Comparison of ENCODE assay signal across 8 mouse cellular contexts in the genomic region with DNA sequence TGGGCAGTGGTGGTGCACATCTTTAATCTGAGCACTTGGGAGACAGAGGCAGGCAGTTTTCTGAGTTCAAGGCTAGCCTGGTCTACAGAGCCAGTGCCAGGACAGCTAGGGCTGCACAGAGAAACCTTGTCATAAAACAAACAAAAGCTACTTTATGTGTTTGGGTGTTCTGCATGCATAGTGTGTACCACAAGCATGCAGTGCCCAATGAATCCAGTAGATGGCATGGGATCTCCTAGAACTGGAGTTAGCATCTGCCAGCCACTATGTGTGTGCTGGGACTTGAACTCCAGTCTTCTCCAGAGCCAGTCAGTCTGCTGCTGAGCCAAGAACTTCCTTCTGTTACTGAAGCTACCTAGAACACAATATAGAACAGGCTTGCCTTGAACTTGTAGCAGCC. TPM values are rescaled to one million over a fixed set of nuclear protein-coding genes. Genes with fewer than 3 reads are reported as not detected.
DNase-seq lines count a peak whose midpoint lies in the region; ATAC-seq lines count a peak whose summit lies in the region.

No protein-coding gene starts in this region.

- H3K4me1 ChIP-seq in embryonic facial prominence, embryonic 10.5 days = peaks cover 46% of the 10 kb centered on the region
- H3K4me1 ChIP-seq in hindbrain, embryonic 15.5 days (replicated peaks) = peaks cover 57% of the 10 kb centered on the region
- peaks cover 39% of the 10 kb centered on the region for H3K4me1 ChIP-seq in liver, embryonic 16.5 days (ENCODE audit: control insufficient read depth, low read depth, low read length)

- ATAC-seq in hindbrain, embryonic 15.5 days (ENCODE audit: low FRiP score, low read depth) = no peak
- ATAC-seq in liver, embryonic 16.5 days (ENCODE audit: low read depth) = no peak
- peak; percentile 36; the same call in 1 of the 2 replicates for ATAC-seq in neutrophil, adult 5-6 weeks (ENCODE audit: extremely low read depth, insufficient number of reproducible peaks, low FRiP score, poor library complexity, severe bottlenecking)

- peak overlapping the region; percentile 86 for H3K4me2 ChIP-seq in hindbrain, embryonic 15.5 days
- H3K4me2 ChIP-seq in liver, embryonic 16.5 days (ENCODE audit: low read depth, low read length) = peak overlapping the region; percentile 100

- H3K4me3 ChIP-seq in embryonic facial prominence, embryonic 10.5 days = peak overlapping the region; percentile 99
- peak overlapping the region; percentile 75 for H3K4me3 ChIP-seq in hindbrain, embryonic 15.5 days
- H3K4me3 ChIP-seq in liver, embryonic 16.5 days (ENCODE audit: low read depth, low read length) = peak overlapping the region; percentile 76; the same call in 1 of the 2 replicates

- peak; percentile 71 for DNase-seq in testis, postnatal 10 days (ENCODE audit: low spot score)
- no peak for DNase-seq in testis, postnatal 14 days (ENCODE audit: low spot score)
- DNase-seq in embryonic facial prominence, embryonic 10.5 days (ENCODE audit: low spot score) = peak; percentile 50
- DNase-seq in adrenal gland, adult 2 months = no peak
- DNase-seq in layer of hippocampus, adult 18-20 months (ENCODE audit: low spot score in 2 of 2) = no peak

- peak overlapping the region; percentile 74 for H3K9ac ChIP-seq in hindbrain, embryonic 15.5 days
- H3K9ac ChIP-seq in liver, embryonic 16.5 days (ENCODE audit: low read depth, low read length) = no peak overlapping the region

- H3K27ac ChIP-seq in embryonic facial prominence, embryonic 10.5 days (replicated peaks) = no peak overlapping the region
- 0 out of 2 replicates have a peak overlapping the region, but pooled peaks have one; percentile 98 for H3K27ac ChIP-seq in hindbrain, embryonic 15.5 days (replicated peaks)
- no peak overlapping the region for H3K27ac ChIP-seq in liver, embryonic 16.5 days (ENCODE audit: low read length)

- H3K27me3 ChIP-seq in embryonic facial prominence, embryonic 10.5 days (replicated peaks; ENCODE audit: low read depth, poor library complexity, severe bottlenecking) = no peaks in the 10 kb centered on the region
- H3K27me3 ChIP-seq in hindbrain, embryonic 15.5 days = no peaks in the 10 kb centered on the region
- H3K27me3 ChIP-seq in liver, embryonic 16.5 days (ENCODE audit: control insufficient read depth, insufficient read depth, low read depth, low read length) = no peaks in the 10 kb centered on the region

- H3K36me3 ChIP-seq in embryonic facial prominence, embryonic 10.5 days (replicated peaks) = peaks cover 61% of the 10 kb centered on the region
- H3K36me3 ChIP-seq in hindbrain, embryonic 15.5 days = peaks cover 37% of the 10 kb centered on the region
- peaks cover 28% of the 10 kb centered on the region for H3K36me3 ChIP-seq in liver, embryonic 16.5 days (ENCODE audit: control insufficient read depth, insufficient read depth)

- no peaks in the 10 kb centered on the region for H3K9me3 ChIP-seq in embryonic facial prominence, embryonic 10.5 days
- no peaks in the 10 kb centered on the region for H3K9me3 ChIP-seq in hindbrain, embryonic 15.5 days
- no peaks in the 10 kb centered on the region for H3K9me3 ChIP-seq in liver, embryonic 16.5 days (replicated peaks; ENCODE audit: control insufficient read depth, low read length)

RNA-seq across cellular contexts. Expression of gene Dvl2, which starts 1.5 kb away (rescaled TPM):
- polyA plus RNA-seq in embryonic facial prominence, embryonic 10.5 days (2016; fragmentation: Nextera tagmentation; extraction: Ambion mirVana) = 59.0 and 59.8 TPM in 2 replicates
- polyA plus RNA-seq in hindbrain, embryonic 15.5 days (2015; fragmentation: Nextera tagmentation; extraction: Ambion mirVana) = 26.4 and 28.7 TPM in 2 replicates
- 4.4 and 5.1 TPM in 2 replicates for polyA plus RNA-seq in liver, embryonic 16.5 days (2015; fragmentation: Nextera tagmentation; extraction: Ambion mirVana)
- 41.0 and 41.7 TPM in 2 replicates for total RNA-seq in neutrophil, adult 5-6 weeks (2017)
- total RNA-seq in adrenal gland, adult 2 months (2021) = 10 to 100 TPM; 11.2 to 12.2 TPM
- polyA plus RNA-seq in adrenal gland, adult 2 months (2012; rRNA removed) = 20.2 and 22.2 TPM in 2 replicates
- total RNA-seq in layer of hippocampus, adult 18-20 months (2021) = 10 to 100 TPM; 33.0 to 38.7 TPM

RNA-seq across cellular contexts. Expression of gene Phf23, which starts 6.3 kb away (rescaled TPM):
- polyA plus RNA-seq in embryonic facial prominence, embryonic 10.5 days (2016; fragmentation: Nextera tagmentation; extraction: Ambion mirVana) = 96.5 and 98.3 TPM in 2 replicates
- polyA plus RNA-seq in hindbrain, embryonic 15.5 days (2015; fragmentation: Nextera tagmentation; extraction: Ambion mirVana) = 56.1 and 62.2 TPM in 2 replicates
- 17.5 and 18.2 TPM in 2 replicates for polyA plus RNA-seq in liver, embryonic 16.5 days (2015; fragmentation: Nextera tagmentation; extraction: Ambion mirVana)
- 74.4 and 80.3 TPM in 2 replicates for total RNA-seq in neutrophil, adult 5-6 weeks (2017)
- total RNA-seq in adrenal gland, adult 2 months (2021) = 10 to 100 TPM; 52.2 to 57.6 TPM
- polyA plus RNA-seq in adrenal gland, adult 2 months (2012; rRNA removed) = 9.7 and 19.0 TPM in 2 replicates
- 10 to 100 TPM; 50.3 TPM for total RNA-seq in layer of hippocampus, adult 18-20 months (2021)

RNA-seq across cellular contexts. Expression of gene Gabarap, which starts 10.9 kb away (rescaled TPM):
- polyA plus RNA-seq in embryonic facial prominence, embryonic 10.5 days (2016; fragmentation: Nextera tagmentation; extraction: Ambion mirVana) = 317 and 331 TPM in 2 replicates
- 561 and 571 TPM in 2 replicates for polyA plus RNA-seq in hindbrain, embryonic 15.5 days (2015; fragmentation: Nextera tagmentation; extraction: Ambion mirVana)
- 255 and 280 TPM in 2 replicates for polyA plus RNA-seq in liver, embryonic 16.5 days (2015; fragmentation: Nextera tagmentation; extraction: Ambion mirVana)
- total RNA-seq in neutrophil, adult 5-6 weeks (2017) = 397 and 455 TPM in 2 replicates
- 100 to 1,000 TPM; 487 to 580 TPM for total RNA-seq in adrenal gland, adult 2 months (2021)
- 226 and 315 TPM in 2 replicates for polyA plus RNA-seq in adrenal gland, adult 2 months (2012; rRNA removed)
- 100 to 1,000 TPM; 238 to 240 TPM for total RNA-seq in layer of hippocampus, adult 18-20 months (2021)

RNA-seq across cellular contexts. Expression of gene Acadvl, which starts 13.3 kb away (rescaled TPM):
- 42.2 and 46.3 TPM in 2 replicates for polyA plus RNA-seq in embryonic facial prominence, embryonic 10.5 days (2016; fragmentation: Nextera tagmentation; extraction: Ambion mirVana)
- 58.0 and 62.2 TPM in 2 replicates for polyA plus RNA-seq in hindbrain, embryonic 15.5 days (2015; fragmentation: Nextera tagmentation; extraction: Ambion mirVana)
- 127 and 138 TPM in 2 replicates for polyA plus RNA-seq in liver, embryonic 16.5 days (2015; fragmentation: Nextera tagmentation; extraction: Ambion mirVana)
- 45.2 and 46.7 TPM in 2 replicates for total RNA-seq in neutrophil, adult 5-6 weeks (2017)
- total RNA-seq in adrenal gland, adult 2 months (2021) = 100 to 1,000 TPM; 426 to 754 TPM
- 171 and 186 TPM in 2 replicates for polyA plus RNA-seq in adrenal gland, adult 2 months (2012; rRNA removed)
- 10 to 100 TPM; 56.4 to 67.1 TPM for total RNA-seq in layer of hippocampus, adult 18-20 months (2021)

RNA-seq across cellular contexts. Expression of gene Dlg4, which starts 14.9 kb away (rescaled TPM):
- 12.6 and 13.2 TPM in 2 replicates for polyA plus RNA-seq in embryonic facial prominence, embryonic 10.5 days (2016; fragmentation: Nextera tagmentation; extraction: Ambion mirVana)
- polyA plus RNA-seq in hindbrain, embryonic 15.5 days (2015; fragmentation: Nextera tagmentation; extraction: Ambion mirVana) = 23.8 and 24.1 TPM in 2 replicates
- polyA plus RNA-seq in liver, embryonic 16.5 days (2015; fragmentation: Nextera tagmentation; extraction: Ambion mirVana) = 0.40 and 0.53 TPM in 2 replicates
- 2.4 and 2.9 TPM in 2 replicates for total RNA-seq in neutrophil, adult 5-6 weeks (2017)
- total RNA-seq in adrenal gland, adult 2 months (2021) = 10 to 100 TPM; 22.9 to 32.4 TPM
- 21.7 and 22.1 TPM in 2 replicates for polyA plus RNA-seq in adrenal gland, adult 2 months (2012; rRNA removed)
- 100 to 1,000 TPM; 846 to 862 TPM for total RNA-seq in layer of hippocampus, adult 18-20 months (2021)

Comparison
In these comparisons a context has a peak if more than half of its experiments do, and no peak if none do; other contexts are left out.
1. DNase-seq: peak in testis, postnatal 10 days (single experiment) and embryonic facial prominence, embryonic 10.5 days (single experiment); none in testis, postnatal 14 days (single experiment), adrenal gland, adult 2 months (single experiment) and layer of hippocampus, adult 18-20 months (0 of 2).
2. Peak in every context shown above with its lines, with median percentiles within 50 percentile points of each other: H3K4me3 ChIP-seq.